Mouse (Mus musculus): Measurements from ENCODE around the gene Tor1aip1.

The Tor1aip1 gene

DNA sequence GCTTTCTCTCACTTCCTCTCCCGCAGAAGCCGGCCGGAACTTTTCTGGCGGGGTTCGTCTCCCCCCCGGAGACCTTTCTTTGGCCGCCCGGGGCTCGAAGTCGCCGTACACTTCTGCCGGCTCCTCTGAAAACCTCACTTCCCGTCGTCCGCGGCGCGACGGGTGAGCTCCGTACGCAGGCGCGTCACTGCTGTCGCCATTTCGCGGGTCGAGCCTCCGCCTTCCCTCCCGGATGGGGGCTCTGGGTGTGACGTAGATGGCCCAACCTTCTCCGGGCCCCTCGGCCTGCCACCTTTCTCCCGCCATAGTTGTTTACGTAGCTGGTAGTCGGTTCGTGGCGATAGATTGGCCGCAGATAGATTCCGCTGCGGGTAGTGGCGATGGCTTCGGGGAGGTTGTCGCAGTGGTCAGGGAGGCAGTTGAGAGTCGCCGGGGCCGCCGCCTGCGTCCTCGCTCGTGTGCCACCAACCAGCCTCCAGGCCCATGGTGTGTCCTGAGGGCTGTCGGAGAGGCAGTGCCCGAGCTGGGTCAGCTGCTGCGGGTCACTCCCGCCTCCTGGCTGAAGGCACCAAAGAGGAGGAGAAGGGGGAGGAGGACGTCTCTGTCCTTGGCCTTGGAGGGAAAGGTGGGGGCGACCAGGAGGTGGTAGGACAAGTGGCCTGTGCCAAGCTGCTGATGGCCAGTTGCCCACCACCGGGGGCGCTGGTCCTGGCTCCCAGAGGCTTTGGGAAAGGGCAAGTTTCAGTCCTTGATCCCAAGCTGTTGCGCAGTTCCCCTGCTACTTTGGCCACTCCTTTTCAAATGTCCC is at the start of gene Tor1aip1:
Gene Tor1aip1 (minus strand): TSS at position 551 of the 808 bp plus-strand sequence.
- peak; percentile 96 to 97 for DNase-seq

DNA sequence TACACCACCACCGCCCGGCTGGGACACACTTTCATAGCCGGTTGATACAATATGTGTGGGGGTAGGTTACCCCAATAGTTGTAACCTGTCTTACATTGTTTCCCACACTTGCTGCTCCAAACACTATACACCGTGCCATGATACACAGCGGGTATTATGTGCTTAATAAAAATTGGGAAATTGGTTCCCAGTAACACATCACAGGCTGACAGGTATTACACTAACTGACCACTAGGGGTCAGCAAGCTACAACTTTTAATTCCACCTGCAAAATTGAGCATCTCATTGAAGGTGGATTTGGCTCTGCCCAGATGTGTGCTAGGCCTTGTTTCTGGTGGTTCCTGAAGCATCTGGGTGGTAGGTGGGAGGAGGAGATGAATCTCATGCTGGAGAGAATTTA is 49.5 kb upstream of the Tor1aip1 start:
- DNase-seq, result no peak

DNA sequence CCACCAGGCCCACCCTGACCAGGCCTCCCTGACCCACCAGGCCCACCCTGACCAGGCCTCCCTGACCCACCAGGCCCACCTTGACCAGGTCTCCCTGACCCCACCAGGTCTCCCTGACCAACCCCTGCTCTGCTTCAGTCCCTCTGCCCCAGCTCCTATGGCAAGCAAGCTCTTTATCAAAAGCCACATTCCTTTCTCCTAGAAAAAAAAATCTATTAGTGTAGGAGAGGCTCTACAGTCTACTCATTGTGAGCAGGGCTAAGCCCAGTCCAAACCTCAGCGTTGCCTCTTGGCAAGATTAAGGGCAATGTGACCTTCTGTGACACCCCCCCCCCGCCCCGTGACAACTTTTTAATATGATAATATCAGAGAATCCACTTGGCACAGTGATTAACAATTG is 48.3 kb upstream of the Tor1aip1 start:
- no peak for DNase-seq

- DNase-seq, result no peak
Measured at GRCm38 (mm10) chr1:156077655-156078054, 41.4 kb upstream of the Tor1aip1 start.

GRCm38 (mm10) chr1:156076474-156076873 is 40.2 kb upstream of the Tor1aip1 start:
- no peak for DNase-seq

DNA sequence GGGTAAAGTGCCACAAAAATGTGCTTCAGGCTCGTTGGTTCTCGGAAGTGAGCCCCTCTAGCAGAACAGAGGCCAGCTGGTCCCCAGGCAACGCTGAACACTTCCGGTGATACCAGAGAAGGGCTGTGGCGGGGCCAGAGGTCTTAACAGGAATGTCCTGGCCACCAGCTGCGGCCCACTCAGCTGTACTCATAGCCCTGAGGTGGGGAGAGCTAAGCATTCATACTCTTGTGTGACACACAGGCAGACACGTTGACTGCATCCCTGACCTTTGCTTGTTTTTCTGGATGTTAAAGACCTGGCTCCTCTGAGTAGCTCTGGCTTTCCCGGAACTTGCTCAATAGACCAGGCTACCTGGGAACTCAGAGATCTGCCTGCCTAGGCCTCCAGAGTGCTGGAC is 38.3 kb upstream of the Tor1aip1 start:
- DNase-seq, result no peak

- peak in 1 of 2 experiments; percentile 7 for DNase-seq
Measured at GRCm38 (mm10) chr1:156073169-156073821, 37.0 kb upstream of the Tor1aip1 start.

DNA sequence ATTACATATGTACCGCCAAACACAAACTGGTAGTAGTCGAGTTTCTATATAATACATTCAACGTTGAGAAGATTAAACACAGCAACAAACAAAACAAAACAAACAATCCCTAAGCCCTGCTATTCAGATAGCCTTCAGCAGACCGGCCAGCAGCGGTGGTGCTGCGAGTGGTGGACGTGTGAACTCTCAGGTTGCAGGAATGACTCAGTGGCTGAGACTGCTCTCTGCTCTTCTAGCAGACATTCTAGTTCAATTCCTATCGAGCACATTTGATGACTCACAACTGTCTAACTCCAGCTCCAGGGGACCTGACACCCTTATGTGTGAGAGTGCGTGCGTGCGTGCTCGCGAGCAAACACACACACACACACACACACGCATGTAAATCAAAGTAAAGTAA is 33.8 kb upstream of the Tor1aip1 start:
- DNase-seq, result no peak

- no peak for DNase-seq
Measured at GRCm38 (mm10) chr1:156066133-156066532, 29.9 kb upstream of the Tor1aip1 start.

DNA sequence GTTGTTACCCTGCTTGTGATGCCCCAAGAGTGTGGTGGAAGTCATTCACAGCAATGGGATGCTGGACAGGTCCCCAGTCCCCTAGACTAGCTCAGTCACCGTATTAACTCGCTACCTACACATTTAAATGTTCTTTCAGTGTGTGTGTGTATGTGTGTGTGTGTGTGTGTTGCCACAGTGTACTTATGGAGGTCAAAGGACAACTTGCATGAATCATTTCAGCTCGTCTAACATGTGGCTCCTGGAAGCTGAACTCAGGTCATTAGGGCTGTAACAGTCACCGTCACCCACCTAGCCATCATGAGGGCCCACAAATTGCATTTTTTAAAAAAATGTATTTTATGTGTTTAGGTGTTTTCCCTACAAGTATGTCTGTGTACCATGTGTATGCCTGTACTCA is 25.9 kb upstream of the Tor1aip1 start:
- no peak for DNase-seq

- no peak for DNase-seq
Measured at GRCm38 (mm10) chr1:156058207-156058606, 21.9 kb upstream of the Tor1aip1 start.

- DNase-seq, result no peak
Measured at GRCm38 (mm10) chr1:156046688-156047087, 10.4 kb upstream of the Tor1aip1 start.

- DNase-seq, result no peak
Measured at GRCm38 (mm10) chr1:156044211-156044611, 7.9 kb upstream of the Tor1aip1 start.

DNA sequence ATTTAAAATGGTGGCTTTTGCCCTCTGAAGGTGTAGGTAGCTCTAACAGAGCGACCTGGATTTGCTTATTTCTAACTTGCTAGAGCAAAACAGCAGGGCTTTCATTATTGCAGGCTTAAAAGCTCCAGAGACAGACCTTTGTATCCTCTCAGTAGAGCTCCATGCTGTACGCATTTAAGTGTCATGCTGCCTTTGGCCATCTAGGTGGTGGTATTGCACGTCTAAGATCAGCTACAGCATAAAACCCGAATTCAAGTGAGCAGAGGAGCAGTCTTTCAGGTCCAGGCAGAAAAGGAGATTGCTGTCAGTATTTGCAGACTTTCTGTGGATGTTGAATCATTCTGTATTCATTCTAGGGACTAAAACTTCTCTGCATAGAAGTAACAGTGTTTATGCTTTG is 6.7 kb upstream of the Tor1aip1 start:
- peak in 1 of 2 experiments; percentile 46 for DNase-seq

GRCm38 (mm10) chr1:156042481-156042880 is 6.2 kb upstream of the Tor1aip1 start:
- DNase-seq, result no peak

- DNase-seq, result no peak
Measured at GRCm38 (mm10) chr1:156041451-156042241, 5.4 kb upstream of the Tor1aip1 start.

- DNase-seq, result peak; percentile 80 to 81
Measured at GRCm38 (mm10) chr1:156040731-156041401, 4.6 kb upstream of the Tor1aip1 start.

DNA sequence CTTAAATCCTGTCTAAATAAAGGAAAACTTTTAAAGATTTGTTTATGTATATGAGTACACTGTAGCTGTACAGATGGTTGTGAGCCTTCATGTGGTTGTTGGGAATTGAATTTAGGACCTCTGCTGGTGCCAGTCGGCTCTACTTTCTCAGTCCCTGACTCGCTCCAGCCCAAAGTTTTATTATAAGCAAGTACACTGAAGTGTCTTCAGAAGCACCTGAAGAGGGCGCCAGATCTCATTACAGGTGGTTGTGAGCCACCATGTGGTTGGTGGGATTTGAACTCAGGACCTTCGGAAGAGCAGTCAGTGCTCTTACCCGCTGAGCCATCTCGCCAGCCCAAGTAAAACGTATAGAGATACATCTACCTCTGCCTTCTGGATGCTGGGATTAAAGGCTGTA is 3.7 kb upstream of the Tor1aip1 start:
- peak in 1 of 2 experiments; percentile 11 for DNase-seq

- DNase-seq, result peak in 1 of 2 experiments; percentile 24
Measured at GRCm38 (mm10) chr1:156037144-156037583, 884 bp upstream of the Tor1aip1 start.

GRCm38 (mm10) chr1:156035269-156035929 is 881 bp downstream of the Tor1aip1 start, which contains the start of gene Tor1aip2:
Tor1aip2 (plus strand) TSS chr1:156035403.
- peak in 1 of 2 experiments; percentile 74 for DNase-seq

- no peak for DNase-seq
Measured at GRCm38 (mm10) chr1:156034661-156035060, 1.6 kb downstream of the Tor1aip1 start.

DNA sequence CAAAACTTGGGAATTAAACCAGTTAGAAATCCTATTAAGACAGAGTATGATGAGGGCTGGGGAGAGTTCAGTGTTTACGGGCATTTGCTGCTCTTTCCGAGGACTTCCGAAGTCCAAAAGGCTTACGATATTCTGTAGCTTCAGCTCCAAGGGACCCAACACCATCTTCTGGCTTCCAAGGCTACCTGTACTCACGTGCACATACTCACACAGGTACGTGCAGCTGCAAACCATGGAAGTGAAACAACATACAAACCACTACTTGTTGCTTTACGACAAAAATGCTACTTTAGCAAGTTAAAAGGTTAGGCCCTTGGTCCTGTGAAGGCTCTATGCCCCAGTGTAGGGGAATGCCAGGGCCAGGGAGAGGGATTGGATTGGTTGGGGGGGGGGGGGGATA is 2.4 kb downstream of the Tor1aip1 start:
- DNase-seq, result no peak

Measured in spleen, adult 18-20 months (tissue).